Mouse (Mus musculus) brain, embryonic 14.5 days (tissue): Measurements from ENCODE around the gene Far2.

ENCODE experiments used
- CTCF ChIP-seq: fragments of 200-500 bp; IDR thresholded peaks from 2 replicates; pipeline ENCODE4 v1.5.1; 2012; ENCODE audit warnings: inconsistent platforms, mild to moderate bottlenecking, moderate library complexity, borderline replicate concordance; ENCODE audit not compliant: insufficient read depth, insufficient read length; ENCODE audit errors: extremely low read depth
- POLR2A ChIP-seq: fragments of 200-500 bp; IDR thresholded peaks from 2 replicates; pipeline ENCODE4 v1.6.1; 2012; ENCODE audit warnings: mild to moderate bottlenecking, inconsistent platforms, borderline replicate concordance; ENCODE audit not compliant: poor library complexity, insufficient read depth, insufficient read length, severe bottlenecking; ENCODE audit errors: extremely low read depth

DNA sequence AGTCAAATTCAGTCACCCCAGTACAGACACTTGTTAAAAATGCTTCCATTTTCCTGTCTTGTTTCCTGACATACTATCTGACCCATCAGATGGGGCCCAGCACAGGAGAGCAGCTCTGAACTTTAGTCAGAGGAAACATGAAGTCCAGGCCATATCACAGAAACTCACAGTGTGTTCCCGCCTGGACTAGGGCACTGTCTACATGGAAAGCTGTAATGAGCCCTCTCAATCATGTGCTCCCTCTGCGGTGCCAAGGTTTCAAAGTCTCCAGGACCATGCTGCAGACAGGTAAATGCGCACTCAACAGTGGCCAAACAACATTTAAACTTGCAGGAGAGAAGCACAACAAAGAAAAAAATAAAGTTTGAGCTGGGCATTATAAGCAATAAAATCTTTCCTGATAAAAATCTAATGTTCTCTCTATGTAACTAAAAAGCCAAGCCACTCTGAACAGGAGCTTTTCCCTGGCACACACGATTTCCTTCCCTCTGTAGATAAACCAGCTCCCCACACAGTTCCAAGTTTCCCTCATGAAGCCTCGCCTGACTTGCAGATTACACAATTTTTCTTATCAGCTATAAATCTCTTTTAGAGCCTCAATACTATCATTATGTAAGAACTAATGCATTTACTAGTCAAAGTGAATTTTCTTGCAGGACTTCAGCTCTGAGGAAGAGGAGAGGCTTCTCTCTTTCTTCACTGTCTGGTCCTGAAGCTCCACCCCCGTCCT is 147.1 kb downstream of the Far2 start:
- no peak for TF ChIP-seq CTCF
- no peak for TF ChIP-seq POLR2A
